Mouse (Mus musculus) left cerebral cortex, postnatal 25 days (tissue): ENCODE measurements around the gene Mmp21. TPM values are rescaled to one million over a fixed set of nuclear protein-coding genes. Genes with fewer than 3 reads are reported as not detected.
A peak's percentile ranks its signal among the peaks of the same experiment; 100 is the strongest.

Source experiments
- DNase-seq, 2 experiments: peaks; one replicate each; pipeline ENCODE4 v3.0.0; 2022; ENCODE audit warnings: low spot score in 2 of 2, mixed read lengths in 1 of 2
- intact Hi-C: fragments of 180-260 bp; cut with DNase I; formaldehyde crosslinking; loops from one replicate; pipeline ENCODE4 v1.15.1; 2025
- total RNA-seq, 2 experiments: library from RNA; stranded (reverse); gene quantifications; 2 replicates each; pipeline ENCODE4 v1.2.3; 2021

Gene Mmp21
- total RNA-seq, 2 experiments from 2014 or later: not detected

DNA sequence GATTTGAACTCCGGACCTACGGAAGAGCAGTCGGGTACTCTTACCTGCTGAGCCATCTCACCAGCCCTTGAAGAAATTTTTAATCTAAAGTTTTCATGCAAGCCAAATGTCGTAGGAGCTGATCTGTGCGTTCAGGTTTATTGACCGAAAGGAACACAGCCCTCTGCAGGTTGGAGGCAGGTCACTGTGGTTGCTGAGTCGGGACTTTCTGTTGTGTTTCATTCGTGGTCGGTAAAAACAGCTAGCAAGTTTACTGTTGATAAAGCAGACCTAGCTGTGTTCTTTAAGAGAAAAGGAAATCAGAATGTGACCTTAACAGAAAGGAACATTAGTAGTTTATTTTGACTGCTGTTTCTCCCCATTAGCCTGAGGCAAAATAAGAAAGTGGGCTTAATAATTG is 9.9 kb downstream of the Mmp21 start:
- DNase-seq: no peak
- intact Hi-C loops: loop anchor here (5.0 kb wide), 1 partner anchor 1817 kb away; no protein-coding TSS in a partner anchor

DNA sequence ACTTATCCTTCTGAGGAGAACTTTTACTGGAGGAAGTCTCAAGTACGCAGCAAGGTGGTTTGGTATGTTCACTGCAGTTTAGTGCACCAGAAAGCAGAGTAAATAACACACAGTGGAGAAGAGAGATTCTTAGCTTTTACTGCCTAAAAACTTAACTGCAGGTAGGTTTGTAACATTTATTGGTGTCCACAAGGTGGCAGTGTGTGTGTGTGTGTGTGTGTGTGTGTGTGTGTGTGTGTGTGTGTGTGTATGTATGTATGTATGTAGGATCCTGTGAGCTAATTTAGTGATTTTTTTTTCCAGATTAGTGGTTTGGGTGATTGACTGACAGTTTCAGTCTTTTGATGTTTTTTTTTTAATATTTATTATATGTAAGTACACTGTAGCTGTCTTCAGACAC is 10.8 kb downstream of the Mmp21 start:
- intact Hi-C loops: no loop called here
- DNase-seq: peak in 1 of 2 experiments; percentile 18

DNA sequence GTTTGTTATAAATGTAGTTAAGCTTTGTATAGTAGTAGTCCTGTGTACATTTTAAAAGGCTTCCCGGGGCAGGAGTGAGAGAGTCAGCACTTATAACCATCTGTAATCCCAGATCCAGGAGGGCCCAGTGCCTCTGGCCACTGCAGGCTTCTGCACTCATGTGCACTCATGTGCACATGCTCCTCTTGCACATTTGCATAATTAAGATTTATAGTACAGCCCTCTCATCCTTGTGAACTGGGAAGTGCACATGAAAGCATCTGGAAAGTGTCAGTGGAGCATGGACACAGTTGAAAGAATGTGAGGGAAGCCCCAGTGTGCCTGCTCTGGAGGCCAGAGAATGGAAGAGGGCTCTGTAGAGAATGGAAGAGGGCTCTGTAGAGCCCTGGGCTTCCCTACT is 17.4 kb downstream of the Mmp21 start:
- intact Hi-C loops: no loop called here
- DNase-seq: no peak

DNA sequence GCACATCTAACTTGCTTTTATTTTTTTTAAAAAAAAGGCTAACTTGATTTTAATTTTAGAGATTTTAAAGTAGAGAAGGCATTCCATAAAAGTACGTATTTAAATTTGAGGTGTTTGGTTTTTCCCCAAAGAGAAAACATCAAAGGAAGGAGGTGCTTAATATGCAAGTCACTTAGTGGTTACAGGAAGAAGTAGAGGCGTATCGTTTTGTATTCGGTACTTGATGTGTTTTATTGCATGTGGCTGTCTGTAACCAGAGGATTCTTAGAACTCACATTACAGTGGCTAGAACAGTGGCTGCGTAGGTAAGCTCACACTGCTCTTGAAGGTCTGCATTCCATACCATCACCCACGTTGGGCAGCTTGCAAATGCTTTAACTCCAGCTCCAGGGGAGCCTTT is 34.1 kb downstream of the Mmp21 start:
- intact Hi-C loops: loop anchor here (10.0 kb wide), 1 partner anchor 771 kb away; no protein-coding TSS in a partner anchor
- DNase-seq: no peak

DNA sequence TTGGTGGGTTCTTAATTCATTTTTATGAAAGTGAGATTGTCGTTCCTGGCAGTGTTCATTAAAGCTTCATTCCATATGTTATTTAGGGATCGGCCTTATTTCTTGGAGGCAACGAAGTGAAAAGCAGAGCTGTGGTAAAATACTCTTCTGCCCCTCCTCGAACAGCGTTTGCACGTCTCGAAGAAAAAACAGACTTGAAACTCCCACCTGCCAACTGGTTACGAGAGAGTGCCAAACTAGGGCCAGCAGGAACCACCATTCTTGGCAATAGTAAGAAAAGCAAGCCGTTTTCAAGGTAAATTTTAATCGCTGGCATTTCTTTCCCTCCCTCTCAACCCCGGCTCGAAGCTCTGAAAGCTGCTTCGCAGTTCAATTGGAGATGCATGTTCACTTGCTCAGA is 41.0 kb downstream of the Mmp21 start:
- intact Hi-C loops: loop anchor here (5.0 kb wide), 2 partner anchors 517 to 707 kb away; partner anchors contain the start of genes Ctbp2, Fgfr2 and Zranb1
- DNase-seq: peak; percentile 67 to 91

DNA sequence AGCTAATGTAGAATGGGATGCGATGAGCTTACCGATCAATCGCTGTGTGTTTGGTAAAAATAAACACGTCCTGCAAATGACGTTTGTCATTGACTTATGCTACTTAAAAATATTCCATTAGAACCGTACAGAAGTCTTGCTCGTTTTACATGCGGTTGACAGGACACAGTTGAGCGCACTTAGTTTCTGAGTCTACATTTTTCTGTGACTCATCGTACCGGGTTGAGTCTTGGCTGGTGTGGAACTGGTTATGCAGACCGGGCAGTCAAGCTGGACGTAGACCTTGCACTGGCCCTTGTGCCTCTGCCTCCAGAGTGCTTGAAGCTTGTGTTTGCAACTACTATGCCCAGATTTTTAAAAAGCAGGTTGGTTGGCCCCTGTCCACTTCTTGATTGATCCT is 41.6 kb downstream of the Mmp21 start:
- DNase-seq: peak; percentile 14 to 39
- intact Hi-C loops: loop anchor here (5.0 kb wide), 2 partner anchors 516 to 706 kb away; partner anchors contain the start of genes Ctbp2, Fgfr2 and Zranb1

DNA sequence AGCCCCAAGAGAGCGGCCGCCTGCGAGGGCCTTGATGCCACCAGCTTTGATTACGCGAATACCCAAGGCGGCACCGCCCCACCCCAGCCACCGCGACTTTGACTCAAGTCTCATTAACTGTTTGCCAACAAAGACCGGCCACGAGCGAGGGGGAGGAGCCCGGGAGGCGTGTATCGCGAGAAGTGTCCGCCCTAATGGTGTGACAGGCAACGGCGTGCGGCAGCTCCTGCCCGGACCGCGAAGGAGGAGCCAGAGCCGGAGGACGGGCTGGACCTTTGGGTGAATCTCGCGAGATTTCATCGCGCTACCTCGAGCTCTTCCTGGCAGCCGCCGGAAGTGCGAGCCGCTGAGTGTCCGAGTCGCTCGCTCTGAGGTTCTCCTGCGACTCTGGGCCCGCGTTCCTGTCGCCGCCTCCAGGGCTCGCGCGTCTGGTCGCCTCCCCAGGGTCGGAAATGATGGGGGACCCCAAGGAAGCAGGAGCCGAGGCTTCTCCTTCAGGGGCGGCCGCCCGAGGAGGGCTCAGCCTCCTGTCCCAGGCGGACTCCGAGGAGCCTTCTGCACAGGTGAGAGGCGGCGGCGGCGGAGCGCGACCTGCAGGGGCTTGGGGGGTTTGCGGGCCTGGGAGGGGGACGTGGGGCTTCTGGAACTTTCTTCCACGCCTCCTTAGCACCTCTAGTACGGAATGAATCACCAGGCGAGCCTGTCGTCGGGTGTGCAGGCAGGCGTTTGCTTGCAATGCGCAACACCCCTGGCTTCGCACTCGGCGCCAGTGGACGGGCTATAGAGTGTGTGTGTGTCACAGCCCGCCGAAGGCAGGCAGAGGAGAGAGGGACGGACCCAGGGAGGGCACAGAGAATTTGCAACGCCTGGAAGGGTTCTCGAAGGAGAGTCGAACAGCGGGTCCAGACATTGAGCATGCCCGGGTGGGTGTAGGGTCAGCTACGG is 42.2 kb downstream of the Mmp21 start, which contains the start of gene Edrf1:
Gene Edrf1, plus strand, starts transcription at position 183 of the 945 bp plus-strand sequence.
- intact Hi-C loops: loop anchor here (2.0 to 5.0 kb wide), 4 partner anchors 393 to 705 kb away; partner anchors contain the start of genes Ctbp2, Fgfr2 and Zranb1
- peak; percentile 97 to 99 for DNase-seq

DNA sequence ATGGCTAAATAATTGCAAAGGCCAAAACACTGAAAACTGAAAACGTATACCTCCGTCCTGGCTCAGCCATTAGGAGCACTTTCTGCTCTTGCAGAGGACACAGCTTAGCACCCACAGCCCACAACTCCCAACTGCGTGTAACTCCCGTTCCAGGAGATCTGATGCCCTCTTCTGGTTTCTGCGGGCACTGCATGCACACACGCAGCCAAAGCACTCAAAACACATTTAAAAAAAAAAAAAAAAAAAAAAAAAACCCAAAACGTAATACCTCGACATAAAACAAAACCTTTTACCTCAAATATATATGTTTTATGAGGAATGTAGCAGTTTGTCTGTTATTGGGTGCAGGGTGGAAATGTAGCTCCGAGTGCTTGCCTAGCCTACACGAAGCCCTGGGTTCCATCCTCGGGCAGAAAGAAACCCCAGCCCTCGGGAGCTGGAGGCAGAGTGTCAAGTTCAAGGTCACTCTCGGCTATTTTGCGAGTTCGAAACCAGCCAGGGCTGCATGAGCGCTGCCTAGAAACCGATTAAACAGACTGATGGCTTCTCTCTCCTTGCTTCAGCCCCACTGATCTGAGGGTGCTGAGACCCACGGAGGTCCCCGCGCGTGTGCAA is 43.0 kb downstream of the Mmp21 start:
- intact Hi-C loops: loop anchor here (2.0 to 5.0 kb wide), 4 partner anchors 392 to 705 kb away; partner anchors contain the start of genes Ctbp2, Fgfr2 and Zranb1
- DNase-seq: peak; percentile 85 to 94

DNA sequence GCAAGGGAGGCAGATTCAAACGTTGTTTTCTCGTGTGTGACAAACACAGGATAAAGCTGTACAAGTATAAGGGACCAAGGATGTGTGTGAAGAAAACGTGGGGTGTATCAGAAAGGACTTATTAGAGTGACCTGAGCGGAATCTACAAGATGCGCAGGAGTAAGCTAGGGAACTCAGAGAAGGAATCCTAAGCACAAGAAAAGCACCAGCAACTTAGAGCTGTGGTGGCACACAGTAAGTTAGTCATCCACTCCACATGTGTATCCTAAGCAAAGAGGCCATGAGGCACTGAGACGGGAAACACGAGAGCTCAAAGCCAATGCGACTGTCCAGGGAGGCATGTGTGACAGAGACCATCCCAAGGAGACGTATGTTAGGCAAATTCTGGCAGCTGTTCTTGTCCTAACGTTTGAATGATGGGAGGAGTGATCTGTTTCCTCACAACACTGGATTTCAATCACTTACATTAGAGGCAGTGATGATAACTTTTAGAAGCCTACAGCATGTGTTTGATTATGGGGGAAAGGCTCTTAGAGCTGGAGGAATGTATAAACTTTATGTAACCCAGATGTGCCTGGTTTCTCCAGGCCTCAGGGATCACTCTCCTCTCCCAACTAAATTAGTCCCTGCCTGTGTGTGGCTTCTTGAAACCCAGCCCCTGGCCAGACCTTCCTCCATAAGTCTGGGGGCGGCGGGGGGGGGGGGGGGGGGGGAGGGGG is 44.8 kb downstream of the Mmp21 start:
- DNase-seq: no peak
- intact Hi-C loops: loop anchor here (5.0 kb wide), 2 partner anchors 513 to 703 kb away; partner anchors contain the start of genes Ctbp2, Fgfr2 and Zranb1

DNA sequence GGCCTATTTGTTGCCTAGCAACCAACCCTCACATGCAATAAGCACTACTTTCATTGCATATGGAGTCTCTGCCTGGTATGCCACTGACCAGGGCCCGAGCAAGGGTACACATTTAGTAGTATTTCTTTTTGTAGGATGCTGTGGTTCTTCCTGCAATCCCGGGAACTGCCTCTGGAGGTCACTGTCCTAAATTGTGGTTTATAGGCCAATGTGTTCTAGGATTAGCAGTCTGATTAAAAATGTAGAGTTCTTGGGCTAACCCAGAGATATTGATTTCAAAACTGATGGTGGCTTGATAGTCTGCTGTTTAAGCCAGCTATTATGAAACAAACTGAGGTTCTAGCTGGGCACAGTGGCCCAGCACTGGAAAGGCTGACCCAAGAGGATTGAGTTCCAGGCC is 47.4 kb downstream of the Mmp21 start:
- intact Hi-C loops: no loop called here
- peak; percentile 43 to 63 for DNase-seq

DNA sequence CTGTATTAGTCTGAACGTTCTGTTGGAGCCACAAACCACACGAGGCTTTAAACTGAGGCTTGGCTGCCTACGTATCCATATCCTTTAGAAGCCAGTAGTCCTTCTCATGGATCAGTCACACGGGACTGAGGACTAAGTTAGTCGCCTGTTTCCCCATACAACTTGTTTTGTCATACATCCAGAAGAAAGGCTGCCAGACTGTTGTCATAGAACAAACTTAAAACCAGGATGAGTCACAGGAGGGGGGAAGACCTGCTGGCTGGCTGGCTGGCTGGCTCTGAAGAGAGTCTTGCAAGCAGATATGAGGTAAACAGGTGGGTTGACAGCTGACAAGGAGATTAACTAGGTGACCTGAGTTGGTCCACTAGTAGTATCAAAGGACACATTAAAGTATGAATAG is 49.0 kb downstream of the Mmp21 start:
- DNase-seq: peak in 1 of 2 experiments; percentile 51
- intact Hi-C loops: no loop called here

DNA sequence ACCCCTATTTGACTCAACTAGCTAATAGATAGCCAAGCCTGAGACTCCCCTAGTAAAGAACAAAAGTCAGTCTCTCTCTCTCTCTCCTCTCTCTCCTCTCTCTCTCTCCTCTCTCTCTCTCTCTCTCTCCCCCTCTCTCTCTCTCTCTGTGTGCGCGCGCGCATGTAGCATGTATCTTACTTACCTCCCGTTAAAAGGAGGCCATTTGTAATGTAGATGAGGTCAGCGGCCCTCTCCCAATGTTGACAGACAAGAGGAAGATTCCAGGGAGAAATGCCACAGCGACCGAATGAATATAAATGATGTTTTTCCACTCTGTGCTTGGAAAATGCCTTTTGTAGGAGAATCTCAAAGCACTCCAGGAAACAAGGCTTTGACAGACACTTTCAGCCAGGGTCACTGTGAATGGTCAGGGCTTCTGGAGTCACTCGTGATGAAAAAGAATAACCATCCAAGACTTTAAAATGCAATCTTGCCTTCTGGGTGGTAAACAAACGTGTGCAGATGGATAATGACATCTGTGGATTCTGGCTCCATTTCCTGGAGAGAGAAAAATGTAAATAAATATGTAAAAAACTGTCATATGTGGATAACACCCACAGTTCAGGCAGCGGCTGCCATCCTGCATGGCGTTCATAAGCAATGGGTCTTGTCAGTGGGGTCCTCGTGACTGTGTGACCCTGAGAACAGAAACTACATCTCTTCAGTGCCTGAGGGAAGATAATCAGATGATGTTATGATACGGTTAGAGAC is 52.5 kb downstream of the Mmp21 start:
- intact Hi-C loops: no loop called here
- DNase-seq: no peak

Other genes with a start within 250 kb of the Mmp21 start
- gene Tex36, start 77.9 kb downstream of the Mmp21 start, total RNA-seq: not detected
- gene Edrf1, start 42.5 kb downstream of the Mmp21 start, total RNA-seq: 10 to 100 TPM; 22.0 to 22.7 TPM
- gene Bccip, start 29.3 kb upstream of the Mmp21 start, total RNA-seq: 10 to 100 TPM; 67.3 to 68.4 TPM
- gene Uros, start 30.0 kb upstream of the Mmp21 start, total RNA-seq: 10 to 100 TPM; 21.1 to 22.5 TPM
- gene Fank1, start 96.8 kb upstream of the Mmp21 start, total RNA-seq: 1 to 10 TPM; 3.7 to 3.9 TPM
- gene Dhx32, start 102.7 kb upstream of the Mmp21 start, total RNA-seq: 10 to 100 TPM; 36.6 to 39.8 TPM